Mouse (Mus musculus): ENCODE measurements around the gene Rab30. TPM values are rescaled to one million over a fixed set of nuclear protein-coding genes. Genes with fewer than 3 reads are reported as not detected.
A peak's percentile ranks its signal among the peaks of the same experiment; 100 is the strongest.

Gene Rab30
- 19.8 and 21.4 TPM in 2 replicates for polyA plus RNA-seq (2015; fragmentation: Nextera tagmentation; extraction: Ambion mirVana)

GRCm38 (mm10) chr7:92741152-92741860, at the start of gene Rab30:
Gene Rab30 (plus strand): TSS chr7:92741603.
- Histone ChIP-seq H3K4me1 (peaks cover 41% of the 10 kb centered on the region), H3K9me3 (replicated peaks) (no peaks in the 10 kb centered on the region), H3K4me3 (peak within 1 kb of the TSS; percentile 85), H3K27me3 (no peaks in the 10 kb centered on the region), H3K9ac (peak within 1 kb of the TSS; percentile 98), H3K27ac (peak within 1 kb of the TSS; percentile 95), H3K36me3 (ENCODE audit: poor library complexity, severe bottlenecking) (peaks cover 11% of the 10 kb centered on the region; the same call in 1 of the 2 replicates), H3K4me2 (peak within 1 kb of the TSS; percentile 63)
- under 1% methylated on average over 38 of the region's 38 CpGs for WGBS
- ATAC-seq: peak; percentile 100

- no peaks in the 10 kb centered on the region for H3K27me3 ChIP-seq
- 80% methylated on average over 3 of the region's 3 CpGs for WGBS
- no peak overlapping the region for H3K4me2 ChIP-seq
- H3K4me1 ChIP-seq: no peaks in the 10 kb centered on the region
- no peak for ATAC-seq
- H3K4me3 ChIP-seq: no peak overlapping the region
- H3K9ac ChIP-seq: no peak overlapping the region
- H3K9me3 ChIP-seq (replicated peaks): no peaks in the 10 kb centered on the region
- H3K36me3 ChIP-seq (ENCODE audit: poor library complexity, severe bottlenecking): no peaks in the 10 kb centered on the region
- no peak overlapping the region for H3K27ac ChIP-seq
Observed at GRCm38 (mm10) chr7:92696395-92696794, 45.0 kb upstream of the Rab30 start.

- Histone ChIP-seq H3K36me3 (ENCODE audit: poor library complexity, severe bottlenecking) (no peaks in the 10 kb centered on the region), H3K4me2 (no peak overlapping the region), H3K4me3 (no peak overlapping the region), H3K27me3 (no peaks in the 10 kb centered on the region), H3K9me3 (replicated peaks) (no peaks in the 10 kb centered on the region), H3K27ac (no peak overlapping the region), H3K4me1 (no peaks in the 10 kb centered on the region), H3K9ac (no peak overlapping the region)
- WGBS: 83% methylated on average over 5 of the region's 5 CpGs
- no peak for ATAC-seq
Observed at GRCm38 (mm10) chr7:92698770-92699169, 42.6 kb upstream of the Rab30 start.

- ATAC-seq: no peak
- WGBS: 76% methylated on average over 1 of the region's 1 CpGs
Observed at GRCm38 (mm10) chr7:92703661-92704060, 37.7 kb upstream of the Rab30 start.

GRCm38 (mm10) chr7:92705534-92705933, 35.9 kb upstream of the Rab30 start:
- WGBS: 71% methylated on average over 2 of the region's 2 CpGs

More at GRCm38 (mm10) chr7:92703661-92704060, 37.7 kb upstream of the Rab30 start:
- Histone ChIP-seq H3K4me1 (no peaks in the 10 kb centered on the region), H3K9me3 (replicated peaks) (no peaks in the 10 kb centered on the region), H3K4me3 (no peak overlapping the region), H3K36me3 (ENCODE audit: poor library complexity, severe bottlenecking) (no peaks in the 10 kb centered on the region), H3K27ac (no peak overlapping the region), H3K27me3 (no peaks in the 10 kb centered on the region), H3K4me2 (no peak overlapping the region), H3K9ac (no peak overlapping the region)

GRCm38 (mm10) chr7:92706711-92707110, 34.7 kb upstream of the Rab30 start:
- H3K27ac ChIP-seq: no peak overlapping the region
- H3K4me2 ChIP-seq: no peak overlapping the region
- no peaks in the 10 kb centered on the region for H3K27me3 ChIP-seq
- WGBS: 75% methylated on average over 12 of the region's 12 CpGs
- no peak for ATAC-seq
- H3K36me3 ChIP-seq (ENCODE audit: poor library complexity, severe bottlenecking): no peaks in the 10 kb centered on the region
- H3K9ac ChIP-seq: no peak overlapping the region
- no peak overlapping the region for H3K4me3 ChIP-seq
- H3K4me1 ChIP-seq: no peaks in the 10 kb centered on the region
- no peaks in the 10 kb centered on the region for H3K9me3 ChIP-seq (replicated peaks)

More at GRCm38 (mm10) chr7:92705534-92705933, 35.9 kb upstream of the Rab30 start:
- Histone ChIP-seq H3K4me2 (no peak overlapping the region), H3K9me3 (replicated peaks) (no peaks in the 10 kb centered on the region), H3K27me3 (no peaks in the 10 kb centered on the region), H3K4me1 (no peaks in the 10 kb centered on the region), H3K9ac (no peak overlapping the region), H3K27ac (no peak overlapping the region), H3K36me3 (ENCODE audit: poor library complexity, severe bottlenecking) (no peaks in the 10 kb centered on the region), H3K4me3 (no peak overlapping the region)
- no peak for ATAC-seq

- H3K36me3 ChIP-seq (ENCODE audit: poor library complexity, severe bottlenecking): no peaks in the 10 kb centered on the region
- no peak overlapping the region for H3K4me3 ChIP-seq
- 47% methylated on average over 2 of the region's 2 CpGs for WGBS
- H3K27ac ChIP-seq: no peak overlapping the region
- H3K9ac ChIP-seq: no peak overlapping the region
- no peaks in the 10 kb centered on the region for H3K4me1 ChIP-seq
- ATAC-seq: no peak
- no peaks in the 10 kb centered on the region for H3K9me3 ChIP-seq (replicated peaks)
- no peak overlapping the region for H3K4me2 ChIP-seq
- H3K27me3 ChIP-seq: no peaks in the 10 kb centered on the region
Observed at GRCm38 (mm10) chr7:92709573-92709972, 31.8 kb upstream of the Rab30 start.

- no peak overlapping the region for H3K4me2 ChIP-seq
- H3K9me3 ChIP-seq (replicated peaks): no peaks in the 10 kb centered on the region
- H3K4me1 ChIP-seq: no peaks in the 10 kb centered on the region
- H3K9ac ChIP-seq: no peak overlapping the region
- H3K27me3 ChIP-seq: no peaks in the 10 kb centered on the region
- ATAC-seq: no peak
- no peak overlapping the region for H3K27ac ChIP-seq
- H3K36me3 ChIP-seq (ENCODE audit: poor library complexity, severe bottlenecking): no peaks in the 10 kb centered on the region
- 88% methylated on average over 3 of the region's 3 CpGs for WGBS
- H3K4me3 ChIP-seq: no peak overlapping the region
Observed at GRCm38 (mm10) chr7:92711593-92711992, 29.8 kb upstream of the Rab30 start.

- whole genome bisulfite sequencing: 84% methylated on average over 1 of the region's 1 CpGs
- no peak overlapping the region for H3K9ac ChIP-seq
- H3K36me3 ChIP-seq (ENCODE audit: poor library complexity, severe bottlenecking): no peaks in the 10 kb centered on the region
- H3K4me1 ChIP-seq: no peaks in the 10 kb centered on the region
- H3K9me3 ChIP-seq (replicated peaks): no peaks in the 10 kb centered on the region
- no peak for ATAC-seq
- no peak overlapping the region for H3K27ac ChIP-seq
- H3K4me2 ChIP-seq: no peak overlapping the region
- no peak overlapping the region for H3K4me3 ChIP-seq
- no peaks in the 10 kb centered on the region for H3K27me3 ChIP-seq
Observed at GRCm38 (mm10) chr7:92715055-92715454, 26.3 kb upstream of the Rab30 start.

GRCm38 (mm10) chr7:92720156-92720905, 21.1 kb upstream of the Rab30 start:
- no peaks in the 10 kb centered on the region for H3K36me3 ChIP-seq (ENCODE audit: poor library complexity, severe bottlenecking)
- H3K27me3 ChIP-seq: no peaks in the 10 kb centered on the region
- H3K9me3 ChIP-seq (replicated peaks): no peaks in the 10 kb centered on the region
- no peak overlapping the region for H3K27ac ChIP-seq
- WGBS: 81% methylated on average over 3 of the region's 3 CpGs
- ATAC-seq: no peak
- H3K4me2 ChIP-seq: no peak overlapping the region
- no peak overlapping the region for H3K4me3 ChIP-seq
- H3K9ac ChIP-seq: no peak overlapping the region
- H3K4me1 ChIP-seq: no peaks in the 10 kb centered on the region

- no peak overlapping the region for H3K27ac ChIP-seq
- H3K4me2 ChIP-seq: no peak overlapping the region
- no peak overlapping the region for H3K9ac ChIP-seq
- no peaks in the 10 kb centered on the region for H3K27me3 ChIP-seq
- no peak for ATAC-seq
- no peaks in the 10 kb centered on the region for H3K9me3 ChIP-seq (replicated peaks)
- no peaks in the 10 kb centered on the region for H3K36me3 ChIP-seq (ENCODE audit: poor library complexity, severe bottlenecking)
- 45% methylated on average over 3 of the region's 3 CpGs for WGBS
- no peak overlapping the region for H3K4me3 ChIP-seq
- no peaks in the 10 kb centered on the region for H3K4me1 ChIP-seq
Observed at GRCm38 (mm10) chr7:92723750-92724149, 17.7 kb upstream of the Rab30 start.

- Histone ChIP-seq H3K27me3 (no peaks in the 10 kb centered on the region), H3K9ac (no peak overlapping the region), H3K4me3 (no peak overlapping the region), H3K27ac (no peak overlapping the region), H3K36me3 (ENCODE audit: poor library complexity, severe bottlenecking) (no peaks in the 10 kb centered on the region), H3K4me2 (no peak overlapping the region), H3K9me3 (replicated peaks) (no peaks in the 10 kb centered on the region), H3K4me1 (no peaks in the 10 kb centered on the region)
- ATAC-seq: peak; percentile 63
- WGBS: 81% methylated on average over 4 of the region's 4 CpGs
Observed at GRCm38 (mm10) chr7:92724261-92724660, 17.1 kb upstream of the Rab30 start.
